Mouse (Mus musculus): ENCODE measurements around the gene Synj2. TPM values are rescaled to one million over a fixed set of nuclear protein-coding genes. Genes with fewer than 3 reads are reported as not detected.
"Not testable (repeated sequence)": the region's sequence is repeated elsewhere in the genome, so short reads cannot be mapped to it uniquely, and the experiment has no call there.

Gene Synj2
- polyA plus RNA-seq, 1 experiment from 2014 or later = 4.0 TPM

DNA sequence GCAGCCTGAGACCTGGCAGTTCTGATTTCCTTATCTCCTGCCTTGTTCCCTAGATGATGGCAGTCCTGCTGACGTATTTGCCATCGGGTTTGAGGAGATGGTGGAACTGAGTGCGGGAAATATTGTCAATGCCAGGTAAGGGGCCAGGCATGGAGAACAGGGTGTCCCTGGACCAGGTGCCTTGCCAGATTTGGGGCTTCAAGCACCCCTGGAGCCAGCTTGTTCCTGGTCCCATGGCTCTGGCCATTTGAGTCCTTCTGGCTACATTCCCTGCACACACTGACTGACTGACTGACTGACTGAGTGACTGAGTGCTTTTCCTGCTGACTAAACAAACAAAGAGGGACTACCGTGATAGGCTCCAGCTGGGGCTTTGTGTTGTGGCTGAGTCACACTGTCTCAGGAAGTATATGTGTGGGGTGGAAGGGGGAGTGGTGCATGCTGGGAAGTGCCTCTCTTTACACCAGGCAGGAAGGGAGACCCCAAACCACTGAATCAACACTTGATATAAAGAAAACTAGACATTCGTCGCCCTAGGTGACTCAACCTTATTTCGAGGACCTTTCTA, 75.2 kb downstream of the Synj2 start:
- WGBS = 69% methylated on average over 7 of the region's 7 CpGs
- Histone ChIP-seq H3K9me3 (ENCODE audit: low read length) (no peaks in the 10 kb centered on the region), H3K4me1 (ENCODE audit: insufficient read depth, low read length) (peaks cover 5% of the 10 kb centered on the region; the same call in 1 of the 2 replicates), H3K36me3 (ENCODE audit: insufficient read depth, low read length) (0 out of 2 replicates have a peak, but pooled peaks cover 3% of the 10 kb centered on the region), H3K4me2 (replicated peaks; ENCODE audit: low read depth, low read length) (no peak overlapping the region), H3K27ac (ENCODE audit: low read length) (no peak overlapping the region), H3K9ac (replicated peaks; ENCODE audit: low read length) (no peak overlapping the region), H3K27me3 (ENCODE audit: insufficient read depth, low read length) (no peaks in the 10 kb centered on the region), H3K4me3 (ENCODE audit: low read length) (no peak overlapping the region)
- ATAC-seq (ENCODE audit: low FRiP score, low TSS enrichment) = peak; percentile 39; the same call in 1 of the 2 replicates

DNA sequence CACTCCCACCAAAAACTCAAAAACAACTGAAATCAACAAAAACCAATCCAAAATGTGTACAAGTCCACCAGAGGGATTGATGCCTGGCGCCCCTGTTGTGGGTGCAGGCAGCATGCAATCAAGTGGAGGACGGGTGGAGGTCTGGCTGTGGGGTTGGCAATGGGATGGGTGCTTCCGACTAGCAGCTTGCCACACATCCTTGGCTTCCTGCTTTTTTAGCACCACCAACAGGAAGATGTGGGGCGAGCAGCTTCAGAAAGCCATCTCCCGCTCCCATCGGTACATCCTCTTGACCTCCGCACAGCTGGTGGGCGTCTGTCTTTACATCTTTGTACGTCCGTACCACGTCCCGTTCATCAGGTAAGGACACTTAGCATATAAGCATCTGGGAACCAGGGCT, 76.2 kb downstream of the Synj2 start:
- 67% methylated on average over 12 of the region's 12 CpGs for WGBS
- peaks cover 5% of the 10 kb centered on the region; the same call in 1 of the 2 replicates for H3K4me1 ChIP-seq (ENCODE audit: insufficient read depth, low read length)
- no peaks in the 10 kb centered on the region for H3K9me3 ChIP-seq (ENCODE audit: low read length)

DNA sequence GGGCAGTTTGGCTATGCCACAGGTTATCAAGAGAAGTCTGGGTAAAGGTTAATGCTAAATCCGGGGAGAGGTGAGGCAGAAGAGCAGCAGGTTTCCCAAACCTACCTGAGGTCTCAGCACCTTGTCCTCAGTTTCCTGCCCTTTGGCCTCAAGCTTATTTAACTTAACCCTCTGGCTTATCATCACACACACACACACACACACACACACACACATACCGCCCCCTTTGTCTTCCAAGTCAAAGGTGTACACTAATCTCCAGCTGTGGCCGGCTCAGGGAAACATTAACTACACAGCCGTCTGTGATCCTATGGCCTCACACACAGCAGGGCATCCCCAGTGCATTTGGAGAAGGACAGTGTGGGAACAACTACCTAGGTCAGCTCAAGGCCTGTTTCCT, 77.3 kb downstream of the Synj2 start:
- no peaks in the 10 kb centered on the region for H3K27me3 ChIP-seq (ENCODE audit: insufficient read depth, low read length)
- H3K4me2 ChIP-seq (replicated peaks; ENCODE audit: low read depth, low read length) = no peak overlapping the region
- no peaks in the 10 kb centered on the region for H3K9me3 ChIP-seq (ENCODE audit: low read length)
- 73% methylated on average over 4 of the region's 4 CpGs for WGBS
- no peak overlapping the region for H3K27ac ChIP-seq (ENCODE audit: low read length)
- no peak overlapping the region for H3K4me3 ChIP-seq (ENCODE audit: low read length)
- no peak overlapping the region for H3K9ac ChIP-seq (replicated peaks; ENCODE audit: low read length)
- H3K36me3 ChIP-seq (ENCODE audit: insufficient read depth, low read length) = 0 out of 2 replicates have a peak, but pooled peaks cover 5% of the 10 kb centered on the region
- peak; percentile 16; the same call in 1 of the 2 replicates for ATAC-seq (ENCODE audit: low FRiP score, low TSS enrichment)
- peaks cover 5% of the 10 kb centered on the region; the same call in 1 of the 2 replicates for H3K4me1 ChIP-seq (ENCODE audit: insufficient read depth, low read length)

More for the DNA sequence above, 76.2 kb downstream of the Synj2 start:
- Histone ChIP-seq H3K4me2 (replicated peaks; ENCODE audit: low read depth, low read length) (no peak overlapping the region), H3K27ac (ENCODE audit: low read length) (0 out of 2 replicates have a peak overlapping the region, but pooled peaks have one; percentile 10), H3K27me3 (ENCODE audit: insufficient read depth, low read length) (no peaks in the 10 kb centered on the region), H3K9ac (replicated peaks; ENCODE audit: low read length) (no peak overlapping the region), H3K4me3 (ENCODE audit: low read length) (no peak overlapping the region), H3K36me3 (ENCODE audit: insufficient read depth, low read length) (0 out of 2 replicates have a peak, but pooled peaks cover 3% of the 10 kb centered on the region)
- ATAC-seq (ENCODE audit: low FRiP score, low TSS enrichment) = no peak

DNA sequence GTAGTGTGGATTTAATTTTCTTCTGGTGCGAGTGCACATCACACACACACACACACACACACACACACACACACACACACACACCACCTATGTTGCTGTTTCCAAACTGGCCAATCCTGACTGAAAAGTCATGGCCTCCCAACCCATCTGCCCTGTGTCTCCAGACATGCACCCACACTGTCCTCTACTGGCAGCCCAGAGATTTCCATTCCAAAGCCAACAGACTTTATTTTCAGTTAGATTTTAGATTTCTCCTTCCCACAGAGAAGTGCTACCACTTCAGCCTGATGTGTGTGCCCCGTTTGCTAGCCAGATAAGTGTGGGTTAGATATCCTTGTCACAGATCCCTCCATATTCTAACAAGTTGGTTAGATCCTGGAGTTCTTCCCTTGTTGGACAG, 78.7 kb downstream of the Synj2 start:
- Histone ChIP-seq H3K4me3 (ENCODE audit: low read length) (no peak overlapping the region), H3K4me2 (replicated peaks; ENCODE audit: low read depth, low read length) (no peak overlapping the region), H3K27ac (ENCODE audit: low read length) (no peak overlapping the region), H3K9me3 (ENCODE audit: low read length) (no peaks in the 10 kb centered on the region), H3K4me1 (ENCODE audit: insufficient read depth, low read length) (peaks cover 5% of the 10 kb centered on the region; the same call in 1 of the 2 replicates), H3K36me3 (ENCODE audit: insufficient read depth, low read length) (0 out of 2 replicates have a peak, but pooled peaks cover 2% of the 10 kb centered on the region), H3K27me3 (ENCODE audit: insufficient read depth, low read length) (no peaks in the 10 kb centered on the region), H3K9ac (replicated peaks; ENCODE audit: low read length) (no peak overlapping the region)
- 64% methylated on average over 2 of the region's 2 CpGs for WGBS
- no peak for ATAC-seq (ENCODE audit: low FRiP score, low TSS enrichment)

DNA sequence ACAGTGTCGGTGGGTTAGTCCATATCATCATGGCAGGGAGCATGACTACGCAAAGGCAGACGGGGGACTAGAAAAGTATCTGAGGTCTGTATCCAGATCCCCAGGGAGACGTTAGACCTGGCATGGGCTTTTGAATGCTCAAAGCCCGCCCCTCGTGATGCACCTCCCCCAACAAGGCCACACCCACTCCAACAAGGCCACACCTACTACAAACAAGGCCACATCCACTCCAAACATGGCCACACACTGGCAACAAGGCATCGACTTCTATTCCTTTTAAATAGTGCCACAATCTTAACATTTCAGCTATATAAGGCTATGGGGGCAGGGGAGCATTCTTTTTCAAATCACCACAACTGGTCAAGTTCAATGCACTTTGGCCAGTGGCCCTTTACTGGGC, 79.6 kb downstream of the Synj2 start:
- 64% methylated on average over 7 of the region's 7 CpGs for WGBS
- no peak for ATAC-seq (ENCODE audit: low FRiP score, low TSS enrichment)
- Histone ChIP-seq H3K9me3 (ENCODE audit: low read length) (no peaks in the 10 kb centered on the region), H3K27ac (ENCODE audit: low read length) (peak overlapping the region; percentile 65; the same call in 1 of the 2 replicates), H3K4me3 (ENCODE audit: low read length) (no peak overlapping the region), H3K27me3 (ENCODE audit: insufficient read depth, low read length) (no peaks in the 10 kb centered on the region), H3K4me2 (replicated peaks; ENCODE audit: low read depth, low read length) (no peak overlapping the region), H3K36me3 (ENCODE audit: insufficient read depth, low read length) (0 out of 2 replicates have a peak, but pooled peaks cover 2% of the 10 kb centered on the region), H3K9ac (replicated peaks; ENCODE audit: low read length) (no peak overlapping the region), H3K4me1 (ENCODE audit: insufficient read depth, low read length) (peaks cover 5% of the 10 kb centered on the region; the same call in 1 of the 2 replicates)

DNA sequence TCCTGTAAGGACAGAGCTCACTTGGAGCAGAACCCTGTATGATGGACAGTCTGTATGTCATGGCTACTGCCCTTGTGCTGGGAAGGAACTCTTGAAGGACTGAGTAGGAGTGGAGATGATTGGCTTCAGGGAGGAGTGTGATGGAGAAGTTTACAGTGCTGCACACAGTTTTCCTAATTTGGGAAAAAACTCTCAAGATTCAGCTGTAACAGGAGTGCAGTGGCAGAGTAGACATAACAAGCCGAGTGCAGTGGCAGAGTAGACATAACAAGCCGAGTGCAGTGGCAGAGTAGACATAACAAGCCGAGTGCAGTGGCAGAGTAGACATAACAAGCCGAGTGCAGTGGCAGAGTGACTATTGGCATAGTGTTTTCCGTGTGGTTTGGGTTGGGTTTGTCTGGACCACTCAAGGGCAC, 80.3 kb downstream of the Synj2 start:
- H3K27ac ChIP-seq (ENCODE audit: low read length) = 0 out of 2 replicates have a peak overlapping the region, but pooled peaks have one; percentile 70
- not testable (repeated sequence) for H3K27me3 ChIP-seq (ENCODE audit: insufficient read depth, low read length); H3K4me1 ChIP-seq (ENCODE audit: insufficient read depth, low read length); H3K9me3 ChIP-seq (ENCODE audit: low read length); H3K9ac ChIP-seq (replicated peaks; ENCODE audit: low read length); H3K36me3 ChIP-seq (ENCODE audit: insufficient read depth, low read length)
- H3K4me3 ChIP-seq (ENCODE audit: low read length) = peak overlapping the region; percentile 16; the same call in 1 of the 2 replicates
- peak; percentile 58; the same call in 1 of the 2 replicates for ATAC-seq (ENCODE audit: low FRiP score, low TSS enrichment)
- 34% methylated on average over 5 of the region's 5 CpGs for WGBS
- peak overlapping the region; percentile 34; the same call in 1 of the 2 replicates for H3K4me2 ChIP-seq (replicated peaks; ENCODE audit: low read depth, low read length)

DNA sequence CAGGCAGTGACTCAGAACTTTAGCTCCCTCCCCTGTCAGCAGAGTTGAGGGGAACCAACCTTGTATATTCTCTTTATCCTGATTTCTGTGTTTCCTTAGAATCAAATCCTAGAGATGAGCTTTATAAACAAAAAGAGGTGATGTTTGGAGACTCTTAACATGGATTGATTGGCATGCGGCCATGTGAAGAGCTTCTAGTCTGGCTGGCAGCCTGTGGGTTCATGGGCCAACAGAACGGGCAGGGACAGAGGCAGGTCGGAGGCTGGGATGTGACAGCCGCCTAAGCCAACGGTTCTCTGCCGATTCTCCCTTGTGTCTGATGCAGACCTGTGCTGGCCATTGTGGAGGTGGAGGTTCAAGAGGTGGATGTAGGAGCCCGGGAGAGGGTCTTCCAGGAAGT, 84.8 kb downstream of the Synj2 start:
- Histone ChIP-seq H3K4me2 (replicated peaks; ENCODE audit: low read depth, low read length) (no peak overlapping the region), H3K9me3 (ENCODE audit: low read length) (no peaks in the 10 kb centered on the region), H3K9ac (replicated peaks; ENCODE audit: low read length) (no peak overlapping the region), H3K36me3 (ENCODE audit: insufficient read depth, low read length) (peaks cover 25% of the 10 kb centered on the region; the same call in 1 of the 2 replicates), H3K4me3 (ENCODE audit: low read length) (no peak overlapping the region), H3K27ac (ENCODE audit: low read length) (no peak overlapping the region), H3K27me3 (ENCODE audit: insufficient read depth, low read length) (no peaks in the 10 kb centered on the region), H3K4me1 (ENCODE audit: insufficient read depth, low read length) (peaks cover 4% of the 10 kb centered on the region; the same call in 1 of the 2 replicates)
- ATAC-seq (ENCODE audit: low FRiP score, low TSS enrichment) = no peak
- WGBS = 79% methylated on average over 7 of the region's 7 CpGs

DNA sequence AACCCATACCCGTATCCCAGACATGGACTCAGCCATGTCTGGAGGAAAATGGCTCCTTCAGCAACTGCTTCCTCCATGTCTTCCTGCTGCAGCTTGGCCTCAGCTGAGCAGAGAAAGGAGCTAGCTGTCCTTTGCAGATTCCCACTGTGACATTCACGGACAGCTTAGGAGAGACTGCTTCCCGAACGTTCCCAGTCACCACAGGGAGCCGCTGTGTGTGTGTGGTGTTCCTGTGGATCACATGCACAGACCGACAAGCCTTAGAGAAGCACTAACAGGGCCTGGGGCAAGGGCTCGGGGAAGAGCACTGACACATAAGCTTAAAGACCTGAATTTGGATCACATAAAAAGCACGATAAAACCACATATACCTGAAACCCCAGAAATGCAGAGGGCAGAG, 94.6 kb downstream of the Synj2 start:
- Histone ChIP-seq H3K4me3 (ENCODE audit: low read length) (no peak overlapping the region), H3K27me3 (ENCODE audit: insufficient read depth, low read length) (no peaks in the 10 kb centered on the region), H3K9me3 (ENCODE audit: low read length) (no peaks in the 10 kb centered on the region), H3K4me1 (ENCODE audit: insufficient read depth, low read length) (no peaks in the 10 kb centered on the region), H3K9ac (replicated peaks; ENCODE audit: low read length) (no peak overlapping the region), H3K4me2 (replicated peaks; ENCODE audit: low read depth, low read length) (no peak overlapping the region), H3K36me3 (ENCODE audit: insufficient read depth, low read length) (no peaks in the 10 kb centered on the region), H3K27ac (ENCODE audit: low read length) (no peak overlapping the region)
- ATAC-seq (ENCODE audit: low FRiP score, low TSS enrichment) = no peak
- 60% methylated on average over 8 of the region's 8 CpGs for WGBS

DNA sequence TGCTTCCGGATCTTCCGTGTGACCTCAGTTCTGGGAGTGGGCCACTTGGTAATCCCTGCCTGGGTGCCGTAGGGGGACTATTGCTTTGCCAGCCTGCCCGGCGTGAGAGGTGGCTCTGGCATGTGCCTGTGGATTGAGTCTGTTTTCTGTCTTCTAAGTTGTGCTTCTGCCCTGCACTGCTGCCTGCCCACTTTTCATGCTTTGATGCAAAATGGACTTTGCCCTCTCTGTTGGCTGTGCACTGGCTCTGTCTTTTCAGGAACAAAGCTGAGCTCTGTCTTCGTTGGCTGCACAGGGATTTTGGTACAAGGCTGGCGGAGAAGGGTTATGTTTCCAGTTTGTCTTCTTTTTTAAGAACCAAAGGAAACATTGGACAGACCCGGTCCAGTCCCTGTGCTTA, 95.4 kb downstream of the Synj2 start:
- ATAC-seq (ENCODE audit: low FRiP score, low TSS enrichment) = peak; percentile 61
- Histone ChIP-seq H3K4me2 (replicated peaks; ENCODE audit: low read depth, low read length) (0 out of 2 replicates have a peak overlapping the region, but pooled peaks have one; percentile 6), H3K27ac (ENCODE audit: low read length) (peak overlapping the region; percentile 27), H3K4me1 (ENCODE audit: insufficient read depth, low read length) (no peaks in the 10 kb centered on the region), H3K27me3 (ENCODE audit: insufficient read depth, low read length) (no peaks in the 10 kb centered on the region), H3K9me3 (ENCODE audit: low read length) (no peaks in the 10 kb centered on the region), H3K9ac (replicated peaks; ENCODE audit: low read length) (no peak overlapping the region), H3K36me3 (ENCODE audit: insufficient read depth, low read length) (no peaks in the 10 kb centered on the region), H3K4me3 (ENCODE audit: low read length) (no peak overlapping the region)
- 73% methylated on average over 8 of the region's 8 CpGs for WGBS

DNA sequence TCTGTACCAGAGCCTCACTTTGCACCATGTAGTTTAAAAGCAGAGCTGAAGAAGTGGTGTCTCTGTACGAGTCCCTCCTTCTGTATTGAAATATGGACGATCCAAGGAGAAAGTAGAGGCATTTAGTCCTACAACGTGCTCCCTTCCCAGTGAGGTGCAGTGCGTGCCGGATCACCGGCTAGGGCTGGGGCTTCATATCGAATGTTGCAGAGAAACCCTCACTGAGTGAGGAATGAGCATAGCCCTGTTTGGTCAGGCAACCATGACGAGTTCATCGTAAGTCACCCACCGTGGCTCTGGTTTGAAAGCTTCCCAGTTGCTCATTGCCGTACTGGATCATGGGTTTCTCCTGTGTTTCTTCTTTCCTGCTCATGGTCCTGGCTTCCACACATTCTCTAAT, 95.8 kb downstream of the Synj2 start:
- Histone ChIP-seq H3K9ac (replicated peaks; ENCODE audit: low read length) (0 out of 2 replicates have a peak overlapping the region, but pooled peaks have one; percentile 7), H3K27ac (ENCODE audit: low read length) (peak overlapping the region; percentile 27), H3K4me2 (replicated peaks; ENCODE audit: low read depth, low read length) (0 out of 2 replicates have a peak overlapping the region, but pooled peaks have one; percentile 6), H3K4me3 (ENCODE audit: low read length) (no peak overlapping the region), H3K4me1 (ENCODE audit: insufficient read depth, low read length) (no peaks in the 10 kb centered on the region), H3K27me3 (ENCODE audit: insufficient read depth, low read length) (no peaks in the 10 kb centered on the region), H3K36me3 (ENCODE audit: insufficient read depth, low read length) (no peaks in the 10 kb centered on the region), H3K9me3 (ENCODE audit: low read length) (no peaks in the 10 kb centered on the region)
- peak; percentile 85 for ATAC-seq (ENCODE audit: low FRiP score, low TSS enrichment)
- WGBS = 41% methylated on average over 11 of the region's 11 CpGs

All from kidney, embryonic 16.5 days (tissue).